Mouse (Mus musculus) right cerebral cortex, adult 2 months (tissue): ENCODE measurements around the gene Mcts1.

ENCODE experiments used
- DNase-seq, 2 experiments: peaks; one replicate each; pipeline ENCODE4 v3.0.0; 2021 to 2022; ENCODE audit warnings: low spot score in 2 of 2

Gene Mcts1

DNA sequence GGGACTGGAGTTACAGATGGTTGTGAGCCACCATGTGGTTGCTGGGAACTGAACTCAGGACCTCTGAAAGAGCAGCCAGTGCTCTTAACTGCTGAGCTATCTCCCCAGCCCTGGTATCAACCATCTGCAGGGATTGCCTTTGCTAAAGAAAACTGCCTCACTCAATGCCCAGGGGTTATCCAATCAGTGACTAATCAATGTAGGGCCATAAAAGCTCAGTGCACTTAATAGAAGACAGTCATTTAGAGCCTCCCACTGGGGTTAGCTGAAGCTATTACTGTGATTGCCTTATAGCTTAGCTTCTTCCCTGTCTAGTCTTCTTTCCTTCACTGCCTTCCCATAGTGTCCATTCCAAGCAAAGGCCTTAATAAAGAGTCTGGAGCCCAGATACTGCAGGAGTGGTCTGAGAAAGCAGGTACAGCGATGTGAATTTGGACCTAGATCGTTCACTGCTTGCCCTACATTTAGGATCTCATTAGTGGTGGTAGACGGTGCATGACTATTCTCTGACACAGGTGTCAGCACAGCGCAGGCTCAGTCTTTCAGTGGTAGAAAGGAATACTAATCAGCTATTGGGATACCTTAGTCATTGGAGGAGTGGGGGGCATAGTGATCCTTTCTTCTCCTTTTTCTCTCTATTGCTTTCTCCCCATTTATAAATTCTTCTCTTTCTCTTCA, 56.0 kb downstream of the Mcts1 start:
- DNase-seq: no peak
